Mouse (Mus musculus) left cerebral cortex, postnatal 4 days (tissue): ENCODE results near the gene Sult2a7. TPM values are rescaled to one million over a fixed set of nuclear protein-coding genes. Genes with fewer than 3 reads are reported as not detected.

ENCODE experiments used
- DNase-seq: peaks from one replicate; pipeline ENCODE4 v3.0.0-alpha.2; 2022
- intact Hi-C: fragments of 180-260 bp; cut with DNase I; formaldehyde crosslinking; loops from one replicate; pipeline ENCODE4 v1.15.1; 2025
- total RNA-seq, 2 experiments: library from RNA; stranded (reverse); gene quantifications; 2 replicates each; pipeline ENCODE4 v1.2.3; 2021

Sult2a7 gene
- total RNA-seq: not detected

DNA sequence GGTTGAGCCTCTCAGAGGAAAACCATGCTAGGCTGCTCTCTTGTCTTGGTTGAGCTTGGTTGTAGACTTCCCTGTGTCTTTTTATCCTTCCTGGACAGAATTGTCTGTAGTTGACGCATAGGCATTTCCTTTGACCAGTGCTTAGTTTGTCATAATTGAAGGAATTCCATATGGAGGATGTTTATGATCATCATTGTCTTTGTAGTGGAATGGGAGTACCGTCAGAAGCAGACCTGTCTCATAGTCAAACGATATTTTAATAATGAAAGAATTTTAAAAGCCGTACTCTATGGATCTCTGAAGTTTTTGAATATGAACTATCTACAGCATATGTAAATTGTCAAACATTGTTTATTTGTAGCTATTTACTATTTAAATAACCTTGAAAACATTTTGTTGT, at the start of gene Sult2a7:
TSS of gene Sult2a7 (minus strand) at position 101 of the 400 bp plus-strand sequence.
- DNase-seq: no peak
- intact Hi-C loops: no loop called here

DNA sequence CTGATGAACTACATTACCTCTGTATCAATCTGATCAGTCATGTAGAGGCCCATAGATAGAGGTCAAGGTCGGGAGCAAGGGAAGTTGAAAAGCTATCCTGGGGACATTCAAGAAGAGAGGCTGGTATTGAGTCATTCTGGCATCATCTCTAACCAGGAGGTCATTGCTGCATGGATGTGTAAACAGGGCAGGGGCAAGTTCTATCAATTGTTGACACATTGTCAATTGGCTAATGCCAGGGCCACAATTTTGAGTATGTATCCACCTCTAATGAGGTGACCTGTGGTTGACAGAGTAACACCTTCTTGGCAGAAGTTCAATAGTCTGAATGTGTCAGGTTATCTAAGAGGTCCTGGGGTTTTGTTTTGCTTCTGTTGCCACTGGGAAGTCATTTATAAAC, 31.2 kb upstream of the Sult2a7 start:
- no peak for DNase-seq
- intact Hi-C loops: no loop called here

DNA sequence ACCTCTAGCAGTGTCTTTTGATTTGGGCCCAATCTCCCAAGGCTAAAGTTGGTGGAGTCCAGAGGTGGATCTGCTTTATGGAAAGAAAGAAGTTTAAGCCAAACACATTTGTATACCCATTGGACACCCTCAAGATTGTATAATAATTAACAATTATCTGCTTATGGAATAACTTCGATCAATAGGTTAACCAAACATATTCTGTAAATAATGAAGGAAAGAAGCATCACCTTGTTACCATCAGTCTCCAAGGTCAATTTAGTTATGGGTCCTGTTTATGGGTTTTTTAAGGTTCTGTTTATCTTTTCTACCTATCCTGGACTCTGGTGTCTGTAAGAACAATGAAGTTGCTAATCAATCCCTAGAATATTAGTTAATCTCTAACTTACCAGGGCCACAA, 28.6 kb upstream of the Sult2a7 start:
- intact Hi-C loops: no loop called here
- no peak for DNase-seq

- intact Hi-C loops: no loop called here
Measured at GRCm38 (mm10) chr7:14518301-14518700, 24.3 kb upstream of the Sult2a7 start.

DNA sequence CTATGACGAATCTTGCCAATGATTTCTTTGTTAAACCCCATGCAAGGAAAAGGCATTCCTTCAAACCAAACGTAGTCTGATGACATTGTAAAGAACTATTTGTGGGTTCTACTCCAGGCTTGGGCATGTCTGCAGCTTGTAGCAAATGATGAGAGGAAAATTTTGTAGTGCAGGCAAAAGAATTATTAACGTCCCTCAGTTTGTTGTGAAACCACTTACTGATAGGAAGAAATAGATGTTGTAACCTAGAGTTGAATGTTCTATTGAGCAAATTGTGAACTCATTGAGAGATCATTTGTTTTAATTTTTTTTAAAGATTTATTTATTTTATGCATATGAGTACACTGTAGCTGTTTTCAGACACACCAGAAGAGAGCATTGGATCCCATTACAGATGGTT, 1.1 kb downstream of the Sult2a7 start:
- intact Hi-C loops: no loop called here

More at GRCm38 (mm10) chr7:14518301-14518700, 24.3 kb upstream of the Sult2a7 start:
- DNase-seq: no peak

DNA sequence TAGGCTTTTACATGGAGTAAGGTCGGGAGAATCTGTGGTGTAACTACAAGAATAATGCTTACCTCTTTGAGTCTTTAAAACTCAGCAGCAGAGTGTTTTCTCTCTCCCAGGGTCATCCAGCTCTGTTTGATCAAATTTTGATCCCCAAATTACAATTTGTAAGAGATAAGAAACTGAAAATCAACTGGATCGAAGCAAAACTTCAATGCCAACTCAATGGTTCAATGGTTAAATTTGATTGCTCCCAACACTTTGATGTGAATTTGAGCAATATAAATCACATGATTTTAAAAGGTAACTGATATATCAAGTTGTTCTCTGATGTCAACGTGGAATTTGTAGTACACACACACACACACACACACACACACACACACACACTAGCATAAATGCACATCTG, 47.5 kb downstream of the Sult2a7 start, which contains the start of gene Sult2a8:
TSS of gene Sult2a8 (minus strand) at position 236 of the 400 bp plus-strand sequence.
- no peak for DNase-seq
- intact Hi-C loops: no loop called here

More for the DNA sequence above, 1.1 kb downstream of the Sult2a7 start:
- no peak for DNase-seq

- intact Hi-C loops: no loop called here
Measured at GRCm38 (mm10) chr7:14439581-14439980, 54.4 kb downstream of the Sult2a7 start.

DNA sequence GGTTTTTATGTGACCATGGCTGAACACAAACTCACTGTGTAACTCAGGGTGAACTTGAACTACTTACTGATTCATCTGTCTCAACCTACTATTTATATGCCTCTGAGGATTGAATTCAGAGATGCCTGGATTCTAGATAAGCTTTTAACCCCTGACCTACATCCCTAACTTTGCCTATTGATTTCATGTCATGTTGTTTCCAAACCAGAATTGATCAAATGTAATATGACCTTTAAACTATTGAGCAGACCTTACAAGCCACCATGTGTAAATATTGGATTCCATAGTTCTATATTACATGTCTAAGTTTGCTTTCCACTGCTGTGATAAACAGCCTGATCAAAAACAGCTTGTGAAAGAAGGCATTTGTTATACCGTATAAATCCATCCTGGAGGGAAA, 55.5 kb downstream of the Sult2a7 start:
- intact Hi-C loops: no loop called here
- DNase-seq: no peak

More at GRCm38 (mm10) chr7:14439581-14439980, 54.4 kb downstream of the Sult2a7 start:
- DNase-seq: no peak

DNA sequence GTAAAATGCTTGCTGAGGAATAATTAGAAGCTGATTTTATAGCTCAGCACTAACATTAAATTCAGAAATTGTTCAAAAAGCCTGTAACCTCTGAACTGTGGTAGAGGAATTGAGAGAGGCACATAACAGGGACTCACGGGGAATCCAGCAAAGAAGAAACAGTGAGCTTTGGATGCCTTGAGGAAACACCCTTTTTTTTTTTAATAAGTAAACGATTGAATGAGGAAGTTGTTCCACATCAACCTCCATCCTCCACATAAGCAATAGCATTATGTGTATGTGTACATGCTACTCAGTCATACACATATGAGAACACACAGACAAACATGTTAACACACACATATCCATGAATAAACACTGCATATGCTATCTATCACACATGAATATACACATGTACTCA, 56.0 kb downstream of the Sult2a7 start:
- intact Hi-C loops: no loop called here
- no peak for DNase-seq

Other genes starting within 250 kb of the Sult2a7 start
- gene Sult2a6, start 239.4 kb downstream of the Sult2a7 start, total RNA-seq: not detected
- not detected for gene Obox8, start 160.7 kb downstream of the Sult2a7 start, total RNA-seq
- not detected for gene Sult2a8, start 47.5 kb downstream of the Sult2a7 start, total RNA-seq
- gene Vmn1r90, start 69.3 kb upstream of the Sult2a7 start, total RNA-seq: under 1 TPM in 1 of 2 experiments, not detected in 1; 0.10 TPM
- gene Obox7, start 165.3 kb upstream of the Sult2a7 start, total RNA-seq: not detected